Mouse (Mus musculus) urinary bladder, postnatal 10 days (tissue): ENCODE results near the gene Rhox3f.
"Not testable (repeated sequence)": the region's sequence is repeated elsewhere in the genome, so short reads cannot be mapped to it uniquely, and the experiment has no call there.

ENCODE experiments used
- DNase-seq: peaks from one replicate; pipeline ENCODE4 v3.0.0; 2022; ENCODE audit warnings: low spot score

Rhox3f gene

GRCm38 (mm10) chrX:37580692-37581091 is at the start of gene Rhox3f:
Gene Rhox3f (plus strand): TSS chrX:37580992.
- not testable (repeated sequence) for DNase-seq

GRCm38 (mm10) chrX:37541719-37542118 is 39.1 kb upstream of the Rhox3f start, which contains the start of gene Rhox3e:
Gene Rhox3e (plus strand): TSS chrX:37542019.
- DNase-seq, result not testable (repeated sequence)

- DNase-seq, result not testable (repeated sequence)
Observed at GRCm38 (mm10) chrX:37557112-37557511, 23.7 kb upstream of the Rhox3f start, which contains the start of gene Rhox4e. Gene Rhox4e (plus strand): TSS chrX:37557412.

- not testable (repeated sequence) for DNase-seq
Observed at GRCm38 (mm10) chrX:37571105-37571504, 9.7 kb upstream of the Rhox3f start, which contains the start of gene Rhox2f. Gene Rhox2f (plus strand): TSS chrX:37571405.

- DNase-seq, result not testable (repeated sequence)
Observed at GRCm38 (mm10) chrX:37572638-37573037, 8.2 kb upstream of the Rhox3f start.

GRCm38 (mm10) chrX:37607604-37608003 is 26.8 kb downstream of the Rhox3f start, which contains the start of gene Rhox4f:
Gene Rhox4f (minus strand): TSS chrX:37607704.
- not testable (repeated sequence) for DNase-seq

- DNase-seq, result not testable (repeated sequence)
Observed at GRCm38 (mm10) chrX:37628512-37628911, 47.7 kb downstream of the Rhox3f start, which contains the start of gene Rhox3g. Gene Rhox3g (minus strand): TSS chrX:37628612.
